Mouse (Mus musculus) midbrain, embryonic 14.5 days (tissue): ENCODE results near the gene Aplnr. TPM values are rescaled to one million over a fixed set of nuclear protein-coding genes. Genes with fewer than 3 reads are reported as not detected.

Experiments used
- ATAC-seq: fragments of 200-750 bp; cut with Nextera tagmentation; 2 replicates; pipeline ENCODE4 v1.8.0; 2017; ENCODE audit warnings: moderate number of reproducible peaks, moderate library complexity; ENCODE audit not compliant: low FRiP score, low TSS enrichment
- DNase-seq: peaks from one replicate; pipeline ENCODE4 v3.0.0-alpha.2; 2015
- H3K27ac ChIP-seq: fragments of 300-500 bp; sonication (generic); replicated peaks from 2 replicates; pipeline ENCODE4 v1.5.1; 2014; ENCODE audit warnings: mild to moderate bottlenecking, low read depth, low read length, moderate library complexity
- H3K27me3 ChIP-seq: fragments of 300-500 bp; sonication (generic); 2 replicates; pipeline ENCODE4 v1.6.1; 2014; ENCODE audit warnings: low read length, control low read depth, mixed read lengths; ENCODE audit not compliant: control insufficient read depth, insufficient read depth
- H3K36me3 ChIP-seq: fragments of 300-500 bp; sonication (generic); 2 replicates; pipeline ENCODE4 v1.6.1; 2014; ENCODE audit warnings: low read length, control low read depth; ENCODE audit not compliant: control insufficient read depth, insufficient read depth
- H3K4me1 ChIP-seq: fragments of 300-500 bp; sonication (generic); 2 replicates; pipeline ENCODE4 v1.6.1; 2014; ENCODE audit warnings: mild to moderate bottlenecking, antibody characterized with exemption, low read length, control low read depth; ENCODE audit not compliant: control insufficient read depth, insufficient read depth
- H3K4me2 ChIP-seq: fragments of 300-500 bp; sonication (generic); 2 replicates; pipeline ENCODE4 v1.6.1; 2014; ENCODE audit warnings: mild to moderate bottlenecking, low read length, moderate library complexity
- H3K4me3 ChIP-seq: fragments of 300-500 bp; sonication (generic); replicated peaks from 2 replicates; pipeline ENCODE4 v1.5.1; 2014; ENCODE audit warnings: low read depth, low read length
- H3K9ac ChIP-seq: fragments of 300-500 bp; sonication (generic); replicated peaks from 2 replicates; pipeline ENCODE4 v1.6.1; 2014; ENCODE audit warnings: mild to moderate bottlenecking, low read length, moderate library complexity
- H3K9me3 ChIP-seq: fragments of 300-500 bp; sonication (generic); 2 replicates; pipeline ENCODE4 v1.6.1; 2016; ENCODE audit warnings: low read length, control low read depth, mixed read lengths; ENCODE audit not compliant: control insufficient read depth
- WGBS: fragments of 180-500 bp; shearing (Covaris S2); extraction: QIAGEN DNeasy Blood & Tissue Kit; methylation state at CpG from one replicate; pipeline ENCODE4 v1.1.7; 2014; 5-methylcytosine and 5-hydroxymethylcytosine counted together
- polyA plus RNA-seq: library from polyadenylated mRNA; unstranded; fragments of >200 nt; fragmentation: Nextera tagmentation; extraction: Ambion mirVana; gene quantifications from 2 replicates; pipeline ENCODE4 v1.2.1, GENCODE M21; 2014

Gene Aplnr
- polyA plus RNA-seq, result 10.7 and 27.7 TPM in 2 replicates

- Histone ChIP-seq H3K9me3 (no peaks in the 10 kb centered on the region), H3K4me2 (no peak within 1 kb of the TSS), H3K36me3 (no peaks in the 10 kb centered on the region), H3K9ac (no peak within 1 kb of the TSS), H3K27ac (no peak within 1 kb of the TSS), H3K27me3 (no peaks in the 10 kb centered on the region), H3K4me3 (no peak within 1 kb of the TSS), H3K4me1 (no peaks in the 10 kb centered on the region)
- WGBS, result 9% methylated on average over 4 of the region's 4 CpGs
- DNase-seq (no peak), ATAC-seq (peak; percentile 21; the same call in 1 of the 2 replicates)
Measured at GRCm38 (mm10) chr2:85136089-85136488, at the start of gene Aplnr. Gene Aplnr (plus strand): TSS chr2:85136225.

- Histone ChIP-seq H3K9me3 (no peaks in the 10 kb centered on the region), H3K27me3 (no peaks in the 10 kb centered on the region), H3K4me2 (no peak overlapping the region), H3K27ac (no peak overlapping the region), H3K4me1 (no peaks in the 10 kb centered on the region), H3K36me3 (no peaks in the 10 kb centered on the region), H3K9ac (no peak overlapping the region), H3K4me3 (no peak overlapping the region)
- peak; percentile 54 for DNase-seq
- no peak for ATAC-seq
- 54% methylated on average over 11 of the region's 11 CpGs for WGBS
Measured at GRCm38 (mm10) chr2:85088716-85089646, 47.0 kb upstream of the Aplnr start.

- Histone ChIP-seq H3K9ac (no peak overlapping the region), H3K4me3 (no peak overlapping the region), H3K4me1 (no peaks in the 10 kb centered on the region), H3K27ac (no peak overlapping the region), H3K9me3 (no peaks in the 10 kb centered on the region), H3K36me3 (no peaks in the 10 kb centered on the region), H3K27me3 (no peaks in the 10 kb centered on the region), H3K4me2 (no peak overlapping the region)
- WGBS, result 98% methylated on average over 4 of the region's 4 CpGs
- ATAC-seq (no peak), DNase-seq (no peak)
Measured at GRCm38 (mm10) chr2:85091325-85091724, 44.7 kb upstream of the Aplnr start.

GRCm38 (mm10) chr2:85093376-85093775 is 42.6 kb upstream of the Aplnr start:
- no peaks in the 10 kb centered on the region for H3K27me3 ChIP-seq
- no peak overlapping the region for H3K4me3 ChIP-seq
- WGBS, result 97% methylated on average over 1 of the region's 1 CpGs
- H3K4me1 ChIP-seq, result no peaks in the 10 kb centered on the region
- ATAC-seq (no peak), DNase-seq (no peak)
- no peak overlapping the region for H3K9ac ChIP-seq
- H3K36me3 ChIP-seq, result no peaks in the 10 kb centered on the region
- no peak overlapping the region for H3K4me2 ChIP-seq
- H3K27ac ChIP-seq, result no peak overlapping the region
- no peaks in the 10 kb centered on the region for H3K9me3 ChIP-seq

- DNase-seq (no peak), ATAC-seq (no peak; the same call in 1 of the 2 replicates)
- H3K4me3 ChIP-seq, result no peak overlapping the region
- H3K4me1 ChIP-seq, result no peaks in the 10 kb centered on the region
- H3K36me3 ChIP-seq, result no peaks in the 10 kb centered on the region
- H3K27me3 ChIP-seq, result no peaks in the 10 kb centered on the region
- H3K9me3 ChIP-seq, result no peaks in the 10 kb centered on the region
- 47% methylated on average over 5 of the region's 5 CpGs for WGBS
- 0 out of 2 replicates have a peak overlapping the region, but pooled peaks have one; percentile 20 for H3K27ac ChIP-seq
- no peak overlapping the region for H3K9ac ChIP-seq
- H3K4me2 ChIP-seq, result no peak overlapping the region
Measured at GRCm38 (mm10) chr2:85095906-85096305, 40.1 kb upstream of the Aplnr start.

GRCm38 (mm10) chr2:85098014-85098413 is 38.0 kb upstream of the Aplnr start:
- Histone ChIP-seq H3K27ac (no peak overlapping the region), H3K9ac (no peak overlapping the region), H3K4me2 (no peak overlapping the region), H3K4me1 (no peaks in the 10 kb centered on the region), H3K36me3 (no peaks in the 10 kb centered on the region), H3K4me3 (no peak overlapping the region), H3K27me3 (no peaks in the 10 kb centered on the region), H3K9me3 (no peaks in the 10 kb centered on the region)
- DNase-seq, result no peak
- no peak for ATAC-seq
- 89% methylated on average over 2 of the region's 2 CpGs for WGBS

GRCm38 (mm10) chr2:85098824-85099511 is 37.1 kb upstream of the Aplnr start:
- 85% methylated on average over 7 of the region's 7 CpGs for WGBS
- H3K27me3 ChIP-seq, result no peaks in the 10 kb centered on the region
- no peak overlapping the region for H3K27ac ChIP-seq
- no peak overlapping the region for H3K9ac ChIP-seq
- no peaks in the 10 kb centered on the region for H3K9me3 ChIP-seq
- ATAC-seq (no peak), DNase-seq (no peak)
- H3K36me3 ChIP-seq, result no peaks in the 10 kb centered on the region
- H3K4me1 ChIP-seq, result no peaks in the 10 kb centered on the region
- no peak overlapping the region for H3K4me2 ChIP-seq
- no peak overlapping the region for H3K4me3 ChIP-seq

GRCm38 (mm10) chr2:85103201-85103600 is 32.8 kb upstream of the Aplnr start:
- no peaks in the 10 kb centered on the region for H3K9me3 ChIP-seq
- no peak overlapping the region for H3K4me2 ChIP-seq
- no peaks in the 10 kb centered on the region for H3K27me3 ChIP-seq
- no peaks in the 10 kb centered on the region for H3K4me1 ChIP-seq
- no peak for DNase-seq
- H3K9ac ChIP-seq, result no peak overlapping the region
- H3K27ac ChIP-seq, result no peak overlapping the region
- no peak for ATAC-seq
- no peaks in the 10 kb centered on the region for H3K36me3 ChIP-seq
- 76% methylated on average over 8 of the region's 8 CpGs for WGBS
- no peak overlapping the region for H3K4me3 ChIP-seq
